Mouse (Mus musculus) forebrain, embryonic 13.5 days (tissue): ENCODE data around the gene Anks1. TPM values are rescaled to one million over a fixed set of nuclear protein-coding genes. Genes with fewer than 3 reads are reported as not detected.

Experiments used
- polyA plus RNA-seq: library from polyadenylated mRNA; unstranded; fragments of >200 nt; fragmentation: Nextera tagmentation; extraction: Ambion mirVana; gene quantifications from 2 replicates; pipeline ENCODE4 v1.2.1, GENCODE M21; 2015

The Anks1 gene
- polyA plus RNA-seq, 1 experiment from 2014 or later = 45.2 TPM

Other genes with a start within 250 kb of the Anks1 start
- gene Spdef, start 180.4 kb upstream of the Anks1 start, polyA plus RNA-seq = 0.38 and 0.75 TPM in 2 replicates
- gene D17Wsu92e, start 88.7 kb upstream of the Anks1 start, polyA plus RNA-seq = 9.1 and 11.3 TPM in 2 replicates
- 381 and 396 TPM in 2 replicates for gene Snrpc, start 71.2 kb upstream of the Anks1 start, polyA plus RNA-seq
- 4.7 and 5.5 TPM in 2 replicates for gene Uhrf1bp1, start 52.9 kb upstream of the Anks1 start, polyA plus RNA-seq
- gene Taf11, start 538 bp downstream of the Anks1 start, polyA plus RNA-seq = 83.4 and 87.1 TPM in 2 replicates
- 1.4 TPM in 2 replicates for gene Tcp11, start 171.3 kb downstream of the Anks1 start, polyA plus RNA-seq
- gene Scube3, start 232.8 kb downstream of the Anks1 start, polyA plus RNA-seq = 2.9 and 4.2 TPM in 2 replicates